Mouse (Mus musculus) kidney, postnatal 14 days (tissue): Measurements from ENCODE around the gene Mob1a.

ENCODE experiments used
- DNase-seq: peaks from one replicate; pipeline ENCODE4 v3.0.0; 2022; ENCODE audit warnings: mixed read lengths

Gene Mob1a

DNA sequence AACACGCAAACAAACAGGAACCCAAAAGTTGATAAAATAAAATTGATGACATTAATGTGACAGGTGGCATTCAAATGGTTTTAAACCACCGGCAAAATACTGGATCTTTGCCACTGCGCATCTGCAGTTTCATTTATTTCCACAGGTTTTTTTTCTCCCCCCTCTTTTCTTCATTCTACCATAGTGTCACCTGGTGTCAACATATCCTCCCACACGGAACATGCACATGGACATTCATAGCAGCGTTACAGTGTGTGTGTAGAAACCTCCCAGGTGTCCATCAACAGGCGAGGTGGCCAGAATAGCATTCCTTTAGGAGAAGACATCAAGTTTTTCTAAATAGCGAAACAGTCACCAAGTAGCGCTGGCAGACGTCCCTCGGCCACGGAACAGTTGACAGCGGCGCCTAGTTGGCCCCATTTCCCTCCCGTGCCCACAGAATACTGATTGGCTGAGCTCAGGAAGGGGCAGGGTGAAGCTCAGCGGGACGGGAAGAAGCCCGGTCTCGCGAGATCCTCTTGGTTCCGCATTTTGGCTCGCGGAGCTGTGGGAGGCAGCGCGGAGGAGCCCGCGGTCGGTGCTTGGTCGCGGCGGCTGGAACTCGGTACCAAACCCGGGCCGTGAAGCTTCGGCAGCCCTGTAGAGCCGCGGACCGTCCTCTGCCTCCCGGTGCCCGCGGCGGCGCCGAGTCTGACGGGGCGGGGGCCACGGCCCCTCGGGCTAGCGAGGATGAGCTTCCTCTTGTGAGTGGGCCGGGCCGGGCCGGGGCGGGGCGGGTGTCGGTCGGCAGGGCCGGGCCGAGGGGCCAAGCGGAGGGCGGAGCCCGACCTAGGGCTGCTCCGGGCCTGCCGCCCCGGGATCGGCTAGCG is at the start of gene Mob1a, which contains the start of gene Mthfd2:
Mob1a (plus strand) TSS at position 492 of the 869 bp plus-strand sequence.
Mthfd2 (minus strand) TSS at position 384 of the 869 bp plus-strand sequence.
- DNase-seq, result peak; percentile 96

DNA sequence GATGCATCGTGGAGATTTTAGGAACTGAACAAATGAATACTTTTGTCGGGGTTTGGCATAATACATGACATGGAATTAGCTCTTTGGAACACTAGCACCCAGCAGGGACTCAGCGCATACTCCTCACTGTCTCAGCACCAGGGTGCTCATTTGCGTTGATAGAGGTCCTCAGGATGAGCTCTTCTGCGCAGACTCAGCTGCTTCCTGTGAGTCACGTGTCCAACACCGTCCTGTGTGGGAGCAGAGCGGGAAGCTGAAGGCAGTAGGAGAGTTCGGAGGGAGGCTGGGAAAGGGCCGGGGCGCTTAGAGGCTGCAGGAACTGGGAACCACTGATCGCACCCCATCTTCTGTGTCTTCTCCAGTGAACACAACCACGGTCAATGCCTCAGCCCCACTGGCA is 48.7 kb upstream of the Mob1a start:
- no peak for DNase-seq

DNA sequence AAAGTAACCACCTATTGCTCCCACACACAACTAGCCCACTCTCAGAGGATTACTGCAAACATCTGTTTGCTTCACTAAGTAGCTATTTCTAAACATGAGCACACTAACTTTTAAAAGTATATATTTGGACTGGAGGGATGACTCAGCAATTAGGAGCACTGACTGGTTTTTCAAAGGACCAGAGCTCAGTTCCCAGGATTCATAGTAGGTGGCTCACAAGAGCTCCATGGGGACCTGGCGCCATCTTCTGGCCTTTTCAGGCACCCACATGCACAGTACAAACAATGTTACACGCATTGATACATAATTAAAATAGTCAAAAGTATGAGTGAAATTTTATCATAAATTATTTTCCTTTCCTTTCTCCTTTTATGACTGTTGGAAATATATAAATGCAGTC is 46.9 kb upstream of the Mob1a start:
- peak; percentile 27 for DNase-seq

DNA sequence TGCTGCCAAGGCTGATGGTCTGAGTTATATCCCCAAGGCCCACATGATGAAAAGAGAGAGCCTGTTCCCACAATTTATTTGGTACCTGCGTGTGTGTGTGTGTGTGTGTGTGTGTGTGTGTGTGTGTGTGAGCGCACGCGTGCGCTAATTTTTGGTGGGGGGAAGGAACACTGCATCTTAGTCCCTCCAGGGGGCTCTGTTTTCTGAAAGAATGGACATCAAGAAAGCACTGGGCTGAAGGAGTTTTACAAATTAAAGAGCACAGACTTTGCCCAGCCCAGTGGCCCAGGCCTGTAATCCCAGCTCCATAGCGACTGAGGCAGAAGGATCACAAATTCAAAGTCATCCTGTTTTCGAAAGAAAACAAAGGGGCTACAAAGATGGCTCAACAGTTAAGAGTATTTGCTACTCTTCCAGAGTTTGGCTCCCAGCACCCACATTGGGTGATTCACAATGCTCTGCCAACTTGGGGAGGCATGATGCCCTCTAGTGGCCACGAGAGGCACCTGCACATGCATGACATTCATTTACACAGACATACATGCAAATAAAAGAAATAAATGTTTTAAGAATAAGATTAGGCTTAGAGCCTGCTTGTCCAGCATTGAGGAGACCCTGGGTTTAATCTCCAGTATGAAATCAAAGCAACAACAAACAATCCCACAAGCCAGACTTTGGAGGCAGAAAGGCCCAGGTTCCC is 45.4 kb upstream of the Mob1a start:
- no peak for DNase-seq

DNA sequence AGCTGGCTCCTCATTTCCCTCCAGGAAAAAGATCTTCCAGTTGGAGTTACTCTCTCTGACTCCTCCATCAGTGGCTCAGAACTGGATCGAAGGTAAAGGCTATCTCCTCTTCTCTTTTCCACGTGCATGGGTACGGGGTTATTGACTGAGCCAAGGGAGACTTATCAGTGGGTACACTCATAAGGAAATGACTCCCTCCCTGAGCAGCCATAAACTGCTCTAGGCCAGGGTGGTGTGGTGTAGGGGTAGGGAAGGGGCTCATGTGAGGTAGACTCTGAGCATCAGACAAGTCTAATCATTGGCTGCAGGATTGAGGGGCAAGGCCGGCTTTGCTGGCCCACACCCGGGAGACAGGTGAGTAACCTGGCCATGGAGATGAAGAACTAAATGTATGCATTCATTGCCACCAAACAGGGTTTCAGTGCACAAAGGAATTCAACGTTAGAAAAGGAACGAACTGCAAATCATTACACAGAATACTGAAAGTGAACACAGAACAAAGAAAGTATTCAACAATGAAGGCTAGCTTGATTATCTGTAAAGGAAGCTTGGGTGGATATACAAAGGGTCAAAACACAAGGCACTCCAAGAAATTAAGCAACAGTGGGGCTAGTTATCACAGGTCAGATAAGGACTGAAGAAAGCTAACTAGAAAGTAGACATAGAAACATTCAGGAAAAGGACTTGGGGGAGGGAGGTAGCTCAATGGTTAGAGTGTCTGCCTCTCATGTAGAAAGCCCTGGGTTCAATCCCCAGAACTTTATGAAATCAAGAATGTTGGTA is 25.2 kb upstream of the Mob1a start:
- no peak for DNase-seq

DNA sequence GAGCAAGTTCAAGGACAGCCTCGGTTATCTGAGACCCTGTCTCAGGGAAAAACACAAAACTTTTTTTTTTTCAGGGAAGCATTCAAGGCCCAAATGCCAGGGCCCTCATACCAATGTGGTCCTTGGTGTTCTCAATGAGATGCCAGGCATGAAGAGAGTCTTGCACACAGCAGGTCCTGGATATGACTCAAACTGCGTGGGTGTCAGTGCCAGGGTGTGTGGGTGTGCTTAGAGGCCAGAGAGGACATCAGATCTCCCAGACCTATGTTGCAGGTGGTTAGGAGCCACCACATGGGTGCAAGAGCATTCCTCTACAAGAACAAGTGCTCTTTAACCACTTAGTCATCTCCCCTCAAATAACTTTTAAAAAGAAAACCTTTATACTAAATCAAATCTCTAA is 24.5 kb upstream of the Mob1a start:
- DNase-seq, result no peak

DNA sequence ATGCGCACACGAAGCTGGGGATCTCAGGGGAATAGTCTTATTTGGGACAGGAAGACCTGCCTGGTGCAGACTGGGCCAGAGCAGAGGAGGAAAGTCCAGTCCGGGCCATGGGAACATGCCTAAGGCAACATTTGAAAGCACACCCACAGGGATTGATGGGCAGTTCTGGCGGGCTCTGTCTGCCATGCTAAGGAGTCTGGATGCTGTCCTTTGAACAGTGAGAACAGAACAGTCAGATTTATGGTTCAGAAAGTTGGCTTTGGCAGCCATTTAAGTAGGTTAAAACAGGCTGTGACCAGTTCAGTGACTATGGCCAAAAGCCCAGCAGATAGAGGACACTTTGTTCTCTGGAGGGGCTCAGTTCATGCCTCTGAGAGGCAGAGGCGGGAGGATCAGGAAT is 23.6 kb upstream of the Mob1a start:
- peak; percentile 44 for DNase-seq

DNA sequence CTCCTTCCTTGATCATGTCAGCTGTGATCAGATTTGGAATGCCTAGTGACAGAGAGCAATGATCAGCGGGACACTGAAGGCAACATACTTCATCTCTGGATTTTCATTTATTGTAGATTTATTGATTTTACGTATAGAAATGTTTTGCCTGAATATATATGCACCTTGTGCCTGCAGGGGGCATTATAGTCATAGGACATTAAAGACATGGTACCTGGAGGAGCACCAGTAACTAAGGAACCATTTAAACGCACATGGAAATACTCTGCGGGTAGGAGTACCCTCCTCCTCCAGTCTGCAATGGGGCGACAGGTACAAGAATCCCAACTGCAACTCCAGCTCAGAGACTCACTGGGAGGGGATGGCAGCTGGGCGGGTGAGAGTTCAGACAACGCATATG is 16.8 kb upstream of the Mob1a start:
- DNase-seq, result no peak

DNA sequence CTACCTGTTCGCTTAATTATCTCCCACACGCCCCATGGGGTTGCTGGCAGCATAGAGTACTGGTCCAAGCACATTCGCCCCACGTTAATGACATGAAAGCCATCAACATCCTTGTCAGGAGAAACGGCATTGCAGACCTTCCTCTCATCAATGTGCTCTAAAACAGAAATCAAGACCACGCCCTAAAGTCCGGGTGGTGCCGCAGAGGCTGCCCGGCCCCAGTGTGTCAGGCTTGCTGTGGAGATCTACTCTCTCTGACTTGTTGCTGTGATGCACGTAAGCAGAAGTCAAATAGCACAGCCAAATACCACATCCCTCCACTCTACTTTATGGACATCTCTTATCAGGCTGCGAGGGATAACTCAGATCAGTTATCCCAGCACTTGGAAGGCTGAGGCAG is 14.6 kb upstream of the Mob1a start:
- DNase-seq, result no peak

DNA sequence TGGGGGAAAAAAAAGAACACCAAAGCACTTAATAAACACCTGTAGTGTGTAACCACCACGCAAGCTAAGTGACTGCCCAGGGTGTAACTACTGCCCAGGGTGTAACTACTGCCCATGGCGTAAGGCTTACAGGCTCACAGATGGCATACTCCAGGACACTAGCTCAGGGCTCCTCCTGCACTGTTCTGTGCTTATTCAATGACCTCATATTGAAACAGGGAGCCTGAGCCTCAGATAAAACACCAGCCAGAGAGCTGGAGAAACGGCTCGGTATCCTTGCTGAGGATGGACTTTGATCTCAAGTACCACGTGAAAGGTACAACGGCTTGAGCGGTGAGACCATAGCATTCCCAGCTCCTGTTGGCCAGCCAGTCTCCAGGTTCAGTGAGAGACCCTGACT is 13.8 kb upstream of the Mob1a start:
- DNase-seq, result no peak

DNA sequence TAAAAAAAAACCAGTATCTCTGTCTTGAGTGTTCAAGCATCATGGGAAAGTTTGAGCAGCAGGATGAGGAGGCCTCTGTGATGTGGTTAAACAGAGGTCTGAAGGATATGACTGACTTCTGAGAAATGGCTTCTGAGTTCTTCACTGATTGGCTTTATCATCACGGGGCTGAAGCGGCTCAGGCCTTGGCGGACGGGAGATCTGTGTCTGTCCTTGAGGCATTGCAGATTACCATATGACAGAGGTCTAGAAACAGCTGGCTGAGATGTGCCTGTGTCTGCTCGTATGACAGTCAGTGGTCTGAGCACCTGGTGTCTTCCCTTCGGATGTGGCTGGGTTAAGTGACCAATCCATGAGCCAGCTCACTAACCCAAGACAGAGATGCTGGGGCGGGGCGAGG is 13.3 kb upstream of the Mob1a start:
- DNase-seq, result no peak

DNA sequence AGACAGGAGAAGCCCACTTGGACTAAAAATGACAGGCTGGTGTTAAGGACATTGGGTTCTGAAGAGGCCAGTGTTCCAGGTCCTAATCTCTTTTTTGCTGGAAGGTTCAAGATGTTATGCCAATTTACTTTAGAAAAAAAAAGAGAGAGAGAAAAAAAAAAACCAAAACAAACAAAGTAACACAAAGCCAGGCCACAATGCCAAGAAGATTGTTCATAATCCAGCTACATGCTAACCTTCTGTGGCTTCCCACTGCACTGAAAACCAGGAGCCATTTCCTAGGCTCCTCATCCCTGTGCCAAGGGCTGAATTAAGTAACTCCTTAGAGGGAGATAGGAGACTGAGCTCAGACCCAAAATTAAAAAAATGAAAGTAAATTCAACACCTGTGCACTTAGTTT is 10.5 kb upstream of the Mob1a start:
- no peak for DNase-seq

DNA sequence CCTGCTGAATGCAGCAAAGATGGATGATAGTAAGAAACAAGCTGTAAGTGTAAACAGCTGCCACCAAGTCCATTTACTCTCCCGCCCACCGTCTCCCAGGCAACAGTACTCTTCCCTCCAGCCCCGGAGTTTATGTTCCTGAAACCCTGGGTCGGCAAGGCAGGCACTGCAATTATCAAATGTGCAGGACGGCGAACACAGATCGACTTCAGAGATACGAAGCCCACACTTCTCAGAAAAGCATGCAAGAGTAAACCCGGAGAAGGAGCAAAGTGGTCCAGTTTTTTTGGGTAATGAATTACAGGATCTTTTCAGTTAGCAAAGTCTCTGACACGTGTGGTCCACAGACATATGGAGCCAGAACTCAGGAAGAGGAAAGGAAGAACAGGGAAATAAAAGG is 9.8 kb upstream of the Mob1a start:
- peak; percentile 13 for DNase-seq

DNA sequence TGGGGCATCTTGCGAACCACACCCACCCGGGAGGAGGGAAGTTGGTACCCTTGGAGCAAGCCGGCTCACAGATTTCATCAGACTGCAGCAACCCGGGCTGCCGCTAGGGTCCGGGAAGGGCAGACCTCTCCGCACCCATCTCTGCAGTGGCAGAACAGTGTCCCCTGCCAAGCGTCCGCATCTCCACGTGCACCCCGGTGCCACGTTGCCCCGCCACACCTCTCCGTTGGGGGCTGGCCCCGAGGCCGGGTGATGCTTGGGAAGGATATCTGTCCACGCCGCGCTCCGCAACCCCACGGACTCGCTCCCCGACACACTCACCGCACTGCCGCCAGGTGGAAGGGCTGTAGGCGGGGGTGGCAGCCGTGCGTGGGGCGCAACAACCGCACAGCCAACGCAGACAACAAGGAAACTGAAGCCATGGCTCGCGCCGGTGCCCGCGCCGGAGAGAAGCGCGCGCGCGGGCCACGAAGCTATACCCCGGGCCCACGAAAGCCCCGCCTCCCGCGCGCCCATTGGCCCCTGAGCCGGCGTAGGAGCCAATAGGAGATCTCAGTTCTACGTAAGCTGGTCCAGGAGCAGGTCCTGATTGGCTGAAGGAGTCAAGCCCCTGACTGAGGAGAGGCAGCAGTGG is 8.6 kb upstream of the Mob1a start:
- DNase-seq, result peak; percentile 95

DNA sequence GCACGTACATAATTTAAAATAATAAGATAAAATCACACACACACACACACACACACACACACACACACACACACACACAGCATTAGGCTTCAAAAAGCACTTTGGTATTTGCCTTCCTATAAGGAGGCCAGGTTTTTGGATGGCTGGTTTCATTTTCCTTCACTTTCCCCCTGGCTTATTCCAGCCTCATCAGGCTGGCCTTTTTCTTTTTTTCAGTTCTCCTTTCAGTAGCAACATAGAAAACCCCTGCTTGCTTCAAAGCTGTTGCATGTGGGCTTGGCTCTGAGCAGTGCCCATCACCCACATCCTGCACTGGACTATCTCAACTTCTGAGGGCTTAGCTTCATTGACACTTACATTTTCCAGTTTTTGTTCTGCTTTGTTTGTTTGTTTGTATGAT is 3.9 kb upstream of the Mob1a start:
- DNase-seq, result no peak

DNA sequence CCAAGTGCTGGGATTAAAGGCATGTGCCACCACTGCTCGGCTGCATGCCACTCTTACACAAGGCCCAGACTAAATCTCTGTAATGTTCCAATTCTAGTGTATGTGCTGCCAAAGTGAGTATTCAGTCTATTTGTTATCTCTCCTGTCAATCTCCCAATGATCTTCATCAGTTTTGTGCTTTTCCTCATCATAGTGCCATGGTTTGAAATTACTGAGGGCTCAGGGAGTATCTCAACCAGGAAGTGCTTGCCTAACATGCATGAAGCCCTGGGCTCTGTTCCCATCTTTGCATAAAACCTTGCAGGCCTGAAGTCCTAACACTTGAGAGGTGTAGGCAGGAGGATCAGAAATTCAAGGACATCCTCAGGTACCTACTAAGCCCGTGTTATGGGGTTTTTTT is 3.0 kb upstream of the Mob1a start:
- DNase-seq, result no peak

DNA sequence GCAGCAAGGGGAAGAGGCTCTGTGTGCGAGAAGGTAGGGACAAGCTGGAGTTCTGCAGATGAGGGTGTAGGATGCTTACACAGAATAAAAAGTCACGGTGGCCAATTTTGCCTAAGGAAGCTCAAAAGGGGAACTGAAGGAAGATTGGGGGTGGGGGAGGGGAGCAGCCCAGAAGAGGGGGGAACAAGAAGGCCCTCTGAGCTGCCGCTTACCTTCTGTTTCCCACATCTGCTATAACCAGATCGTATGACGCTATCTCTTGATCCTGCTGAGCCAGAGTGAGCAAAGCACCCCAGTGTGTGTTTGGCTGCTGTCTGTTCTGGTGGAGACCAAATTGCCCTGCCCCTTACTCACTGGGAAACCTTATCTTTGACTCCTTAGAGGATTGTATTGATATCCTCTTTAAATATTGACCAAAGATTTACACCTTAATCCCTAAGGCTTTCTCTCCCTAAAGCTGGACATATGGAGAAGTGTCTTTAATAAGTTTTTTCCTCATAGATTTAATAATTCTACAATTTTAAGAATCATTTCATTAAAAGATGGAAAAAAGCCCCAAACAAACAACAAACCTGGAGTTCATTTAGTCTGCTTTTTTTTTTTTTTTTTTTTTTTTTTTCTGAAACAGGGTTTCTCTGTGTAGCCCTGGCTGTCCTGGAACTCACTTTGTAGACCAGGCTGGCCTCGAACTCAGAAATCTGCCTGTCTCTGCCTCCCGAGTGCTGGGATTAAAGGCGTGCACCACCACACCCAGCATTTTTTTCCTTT is 2.0 kb upstream of the Mob1a start:
- no peak for DNase-seq

DNA sequence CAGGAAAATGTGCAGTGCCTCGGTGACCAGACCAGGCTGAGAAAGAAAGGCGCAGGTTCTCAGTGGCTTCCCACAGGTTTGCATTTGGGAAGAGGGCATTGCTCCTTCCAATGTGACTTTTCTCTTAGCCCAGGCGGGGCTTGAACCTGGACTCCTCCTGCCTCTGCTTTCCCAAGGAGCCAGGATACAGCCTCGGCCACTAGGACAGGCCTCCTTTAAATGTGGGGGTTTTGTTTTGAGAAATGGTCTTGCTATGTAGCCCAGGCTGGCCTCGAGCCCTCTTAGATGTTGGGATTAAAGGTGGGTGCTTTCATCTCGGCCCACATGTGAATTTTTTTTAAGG is 549 bp downstream of the Mob1a start:
- DNase-seq, result no peak

DNA sequence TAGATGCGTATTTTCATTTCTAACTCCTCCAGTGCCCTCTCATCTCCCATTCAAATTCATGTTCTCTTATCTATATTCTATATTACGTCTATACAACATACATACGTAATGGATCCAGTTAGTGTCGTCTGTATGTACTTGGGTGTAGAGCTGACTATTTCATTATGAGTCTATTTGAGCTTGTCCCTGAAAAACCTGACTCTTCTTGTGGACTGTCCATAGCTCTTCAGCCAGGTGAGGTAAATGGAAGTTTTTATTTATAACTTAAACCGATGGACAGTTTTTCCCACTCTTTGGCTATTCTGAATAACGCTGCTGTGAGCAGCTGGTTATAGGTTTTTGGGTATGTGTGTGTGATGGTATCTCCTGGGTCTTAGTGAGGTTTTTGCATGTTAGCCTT is 945 bp downstream of the Mob1a start:
- DNase-seq, result no peak

DNA sequence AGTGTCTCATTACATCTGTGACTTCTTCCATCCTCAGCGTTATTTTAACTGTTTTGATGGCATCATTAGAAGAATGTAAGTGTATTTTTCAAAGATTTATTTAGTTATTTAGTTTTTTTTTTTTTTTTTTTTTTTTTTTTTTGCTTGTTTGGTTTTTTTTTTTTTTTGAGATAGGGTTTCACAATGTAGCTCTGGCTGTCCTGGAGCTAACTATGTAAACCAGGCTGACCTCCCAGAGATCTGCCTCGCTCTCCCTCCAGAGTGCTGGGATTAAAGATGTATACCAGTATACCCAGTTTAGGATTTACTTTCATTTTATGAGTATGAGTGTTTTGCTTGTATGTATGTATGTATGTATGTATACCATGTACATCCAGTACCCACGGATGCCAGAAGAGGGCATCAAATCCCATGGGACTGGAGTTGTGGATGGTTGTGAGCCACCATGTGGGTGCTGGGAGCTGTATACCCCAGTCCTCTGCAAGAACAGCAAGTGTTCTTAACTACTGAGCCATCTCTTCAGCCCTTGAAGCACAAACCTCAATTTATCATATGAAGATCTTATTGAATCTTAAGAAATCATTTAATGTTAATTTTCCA is 1.9 kb downstream of the Mob1a start:
- no peak for DNase-seq

DNA sequence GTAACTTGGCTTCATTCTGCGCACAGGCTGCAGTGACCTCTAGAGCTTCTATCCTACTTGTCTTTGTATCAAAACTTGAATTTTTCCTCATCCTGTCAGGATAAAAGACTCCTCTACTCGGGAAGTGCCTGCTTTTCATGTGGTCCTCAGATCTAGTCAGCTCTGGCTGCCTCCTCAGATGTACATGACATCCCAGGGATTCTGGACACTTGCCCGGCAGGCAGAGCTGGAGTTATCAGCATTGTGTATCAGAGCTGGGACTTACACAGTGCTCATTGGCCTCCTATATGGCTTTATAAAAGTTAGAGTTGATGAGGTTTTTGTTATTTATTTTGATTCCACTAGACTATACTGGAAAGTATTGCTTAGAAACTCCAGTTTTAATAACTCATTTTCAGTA is 15.6 kb downstream of the Mob1a start:
- DNase-seq, result no peak

DNA sequence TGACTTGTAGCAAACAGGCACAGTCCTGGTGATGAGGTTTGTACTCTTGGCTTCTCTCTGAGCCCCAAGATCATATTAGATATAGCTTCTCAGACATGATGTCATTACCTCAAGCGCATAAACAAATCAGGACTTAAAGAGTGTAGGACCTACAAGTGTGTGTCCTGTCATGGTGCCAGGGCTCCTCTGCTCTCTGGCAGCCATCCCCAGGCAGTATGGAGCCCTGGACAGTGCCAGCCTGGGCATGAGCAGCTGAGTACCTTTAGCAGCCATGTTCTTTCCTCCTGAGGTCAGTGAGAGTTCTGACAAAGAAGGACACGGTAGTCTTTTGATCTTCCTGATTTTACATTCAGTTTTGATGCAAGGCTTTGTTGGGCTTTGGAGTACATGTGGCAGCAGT is 17.1 kb downstream of the Mob1a start:
- DNase-seq, result no peak
